Mouse (Mus musculus) gastrocnemius, postnatal 36 days (tissue): ENCODE measurements around the gene Psma3. TPM values are rescaled to one million over a fixed set of nuclear protein-coding genes. Genes with fewer than 3 reads are reported as not detected.
"Not testable (repeated sequence)": the region's sequence is repeated elsewhere in the genome, so short reads cannot be mapped to it uniquely, and the experiment has no call there.

ENCODE experiments used
- DNase-seq, 2 experiments: peaks; one replicate each; pipeline ENCODE4 v3.0.0; 2022
- intact Hi-C: fragments of 180-260 bp; cut with DNase I; formaldehyde crosslinking; loops from one replicate; pipeline ENCODE4 v1.15.1; 2025
- total RNA-seq, 2 experiments: library from RNA; stranded (reverse); gene quantifications; 2 replicates each; pipeline ENCODE4 v1.2.3; 2021

Psma3 gene
- total RNA-seq, 2 experiments from 2014 or later: 278 to 296 TPM

GRCm38 (mm10) chr12:70997225-70997624 lies 22.8 kb downstream of the Psma3 start:
- intact Hi-C loops: no loop called here
- no peak for DNase-seq

- DNase-seq: peak in 1 of 2 experiments; percentile 16
- intact Hi-C loops: no loop called here
Measured at GRCm38 (mm10) chr12:70999423-70999903, 25.0 kb downstream of the Psma3 start.

GRCm38 (mm10) chr12:71000344-71000743 lies 25.9 kb downstream of the Psma3 start:
- no peak for DNase-seq
- intact Hi-C loops: no loop called here

GRCm38 (mm10) chr12:71001456-71001855 lies 27.0 kb downstream of the Psma3 start:
- no peak for DNase-seq
- intact Hi-C loops: no loop called here

- intact Hi-C loops: no loop called here
- DNase-seq: no peak
Measured at GRCm38 (mm10) chr12:71003760-71004426, 29.5 kb downstream of the Psma3 start.

GRCm38 (mm10) chr12:71006141-71006540 lies 31.7 kb downstream of the Psma3 start:
- DNase-seq: no peak
- intact Hi-C loops: no loop called here

- intact Hi-C loops: no loop called here
- no peak for DNase-seq
Measured at GRCm38 (mm10) chr12:71006901-71007300, 32.5 kb downstream of the Psma3 start.

GRCm38 (mm10) chr12:71009769-71010168 lies 35.3 kb downstream of the Psma3 start:
- intact Hi-C loops: no loop called here
- no peak for DNase-seq

- intact Hi-C loops: loop anchor here (5.0 kb wide), 1 partner anchor 48 kb away; no protein-coding TSS in a partner anchor
Measured at GRCm38 (mm10) chr12:71014845-71015362, 40.5 kb downstream of the Psma3 start.

GRCm38 (mm10) chr12:71015363-71016210 lies 41.2 kb downstream of the Psma3 start, which contains the start of gene Arid4a:
Gene Arid4a (plus strand): TSS chr12:71015990.
- DNase-seq: peak; percentile 92
- intact Hi-C loops: loop anchor here (5.0 kb wide), 1 partner anchor 48 kb away; no protein-coding TSS in a partner anchor

More at GRCm38 (mm10) chr12:71014845-71015362, 40.5 kb downstream of the Psma3 start:
- DNase-seq: no peak

GRCm38 (mm10) chr12:71016211-71016502 lies 41.7 kb downstream of the Psma3 start:
- no peak for DNase-seq
- intact Hi-C loops: loop anchor here (5.0 kb wide), 1 partner anchor 49 kb away; no protein-coding TSS in a partner anchor

GRCm38 (mm10) chr12:71016503-71017241 lies 42.3 kb downstream of the Psma3 start:
- intact Hi-C loops: loop anchor here (5.0 kb wide), 1 partner anchor 49 kb away; no protein-coding TSS in a partner anchor
- DNase-seq: peak; percentile 8 to 33

GRCm38 (mm10) chr12:71017242-71017571 lies 42.8 kb downstream of the Psma3 start:
- intact Hi-C loops: loop anchor here (5.0 kb wide), 1 partner anchor 50 kb away; no protein-coding TSS in a partner anchor
- DNase-seq: no peak

- DNase-seq: no peak
- intact Hi-C loops: loop anchor here (5.0 kb wide), 1 partner anchor 51 kb away; no protein-coding TSS in a partner anchor
Measured at GRCm38 (mm10) chr12:71017827-71018226, 43.4 kb downstream of the Psma3 start.

GRCm38 (mm10) chr12:71019211-71019610 lies 44.8 kb downstream of the Psma3 start:
- intact Hi-C loops: loop anchor here (5.0 kb wide), 1 partner anchor 52 kb away; no protein-coding TSS in a partner anchor
- DNase-seq: no peak

GRCm38 (mm10) chr12:71024411-71024810 lies 50.0 kb downstream of the Psma3 start:
- intact Hi-C loops: no loop called here
- no peak for DNase-seq

GRCm38 (mm10) chr12:71028265-71028664 lies 53.8 kb downstream of the Psma3 start:
- intact Hi-C loops, DNase-seq: not testable (repeated sequence)

- no peak for DNase-seq
- intact Hi-C loops: no loop called here
Measured at GRCm38 (mm10) chr12:71030260-71030659, 55.8 kb downstream of the Psma3 start.

GRCm38 (mm10) chr12:71030722-71031121 lies 56.3 kb downstream of the Psma3 start:
- intact Hi-C loops: no loop called here
- no peak for DNase-seq

- DNase-seq: no peak
- intact Hi-C loops: no loop called here
Measured at GRCm38 (mm10) chr12:71035826-71036225, 61.4 kb downstream of the Psma3 start.
